Mouse (Mus musculus) intestine, embryonic 14.5 days (tissue): ENCODE data around the gene Reep6. TPM values are rescaled to one million over a fixed set of nuclear protein-coding genes. Genes with fewer than 3 reads are reported as not detected.

ENCODE experiments used
- ATAC-seq: fragments of 200-750 bp; cut with Nextera tagmentation; replicated peaks from 2 replicates; pipeline ENCODE4 v1.8.0; 2017; ENCODE audit warnings: low read depth, moderate number of reproducible peaks, moderate TSS enrichment, moderate library complexity; ENCODE audit not compliant: low FRiP score, low TSS enrichment
- DNase-seq: peaks from one replicate; pipeline ENCODE4 v3.0.0-alpha.2; 2018; ENCODE audit warnings: low spot score
- H3K27ac ChIP-seq: fragments of 300-500 bp; sonication (generic); 2 replicates; pipeline ENCODE4 v1.5.1; 2014; ENCODE audit warnings: low read depth, mild to moderate bottlenecking, control low read depth
- H3K27me3 ChIP-seq: fragments of 300-500 bp; sonication (generic); replicated peaks from 2 replicates; pipeline ENCODE4 v1.6.1; 2014; ENCODE audit warnings: low read length, control low read depth; ENCODE audit not compliant: control insufficient read depth, insufficient read depth
- H3K36me3 ChIP-seq: fragments of 300-500 bp; sonication (generic); 2 replicates; pipeline ENCODE4 v1.6.1; 2014; ENCODE audit warnings: low read length, control low read depth; ENCODE audit not compliant: control insufficient read depth, insufficient read depth
- H3K4me1 ChIP-seq: fragments of 300-500 bp; sonication (generic); replicated peaks from 2 replicates; pipeline ENCODE4 v1.6.1; 2014; ENCODE audit warnings: low read length, control low read depth, mixed read lengths; ENCODE audit not compliant: control insufficient read depth, insufficient read depth
- H3K4me2 ChIP-seq: fragments of 300-500 bp; sonication (generic); 2 replicates; pipeline ENCODE4 v1.6.1; 2014; ENCODE audit warnings: low read length
- H3K4me3 ChIP-seq: fragments of 300-500 bp; sonication (generic); 2 replicates; pipeline ENCODE4 v1.5.1; 2014; ENCODE audit warnings: low read depth, low read length, control low read depth, mixed read lengths
- H3K9ac ChIP-seq: fragments of 300-500 bp; sonication (generic); 2 replicates; pipeline ENCODE4 v1.6.1; 2014; ENCODE audit warnings: mild to moderate bottlenecking, low read length
- H3K9me3 ChIP-seq: fragments of 300-500 bp; sonication (generic); 2 replicates; pipeline ENCODE4 v1.6.1; 2016; ENCODE audit warnings: low read length, control low read depth; ENCODE audit not compliant: control insufficient read depth
- WGBS: fragments of 180-500 bp; shearing (Covaris S2); extraction: QIAGEN DNeasy Blood & Tissue Kit; methylation state at CpG from one replicate; pipeline ENCODE4 v1.1.7; 2014; 5-methylcytosine and 5-hydroxymethylcytosine counted together
- polyA plus RNA-seq: library from polyadenylated mRNA; unstranded; fragments of >200 nt; fragmentation: Nextera tagmentation; extraction: Ambion mirVana; gene quantifications from 2 replicates; pipeline ENCODE4 v1.2.1, GENCODE M21; 2014

Reep6 gene
- polyA plus RNA-seq, 1 experiment from 2014 or later, result 58.1 TPM

GRCm38 (mm10) chr10:80298571-80299281, 31.0 kb upstream of the Reep6 start:
- Histone ChIP-seq H3K27ac (no peak overlapping the region), H3K36me3 (peaks cover 15% of the 10 kb centered on the region), H3K4me2 (0 out of 2 replicates have a peak overlapping the region, but pooled peaks have one; percentile 8), H3K27me3 (peaks cover 56% of the 10 kb centered on the region), H3K4me3 (peak overlapping the region; percentile 15), H3K4me1 (peaks cover 9% of the 10 kb centered on the region), H3K9ac (0 out of 2 replicates have a peak overlapping the region, but pooled peaks have one; percentile 7), H3K9me3 (no peaks in the 10 kb centered on the region)
- no peak for DNase-seq
- peak; percentile 19; the same call in 1 of the 2 replicates for ATAC-seq
- 4% methylated on average over 26 of the region's 26 CpGs for WGBS

- no peak for ATAC-seq
- 5% methylated on average over 15 of the region's 15 CpGs for WGBS
- no peak for DNase-seq
- Histone ChIP-seq H3K36me3 (peaks cover 9% of the 10 kb centered on the region), H3K9ac (0 out of 2 replicates have a peak overlapping the region, but pooled peaks have one; percentile 7), H3K4me2 (0 out of 2 replicates have a peak overlapping the region, but pooled peaks have one; percentile 8), H3K4me3 (peak overlapping the region; percentile 15), H3K9me3 (no peaks in the 10 kb centered on the region), H3K4me1 (peaks cover 5% of the 10 kb centered on the region), H3K27me3 (peaks cover 60% of the 10 kb centered on the region), H3K27ac (no peak overlapping the region)
Measured at GRCm38 (mm10) chr10:80299301-80299700, 30.5 kb upstream of the Reep6 start.

GRCm38 (mm10) chr10:80299824-80300223, 29.9 kb upstream of the Reep6 start:
- DNase-seq (no peak), ATAC-seq (no peak)
- Histone ChIP-seq H3K27ac (no peak overlapping the region), H3K9ac (no peak overlapping the region), H3K4me1 (0 out of 2 replicates have a peak, but pooled peaks cover 4% of the 10 kb centered on the region), H3K9me3 (no peaks in the 10 kb centered on the region), H3K4me2 (no peak overlapping the region), H3K27me3 (peaks cover 65% of the 10 kb centered on the region), H3K4me3 (no peak overlapping the region), H3K36me3 (peaks cover 4% of the 10 kb centered on the region)
- WGBS, result 51% methylated on average over 10 of the region's 10 CpGs

GRCm38 (mm10) chr10:80300672-80301181, 29.0 kb upstream of the Reep6 start:
- H3K4me2 ChIP-seq, result no peak overlapping the region
- H3K9me3 ChIP-seq, result no peaks in the 10 kb centered on the region
- 0 out of 2 replicates have a peak, but pooled peaks cover 4% of the 10 kb centered on the region for H3K4me1 ChIP-seq
- H3K4me3 ChIP-seq, result no peak overlapping the region
- no peaks in the 10 kb centered on the region for H3K36me3 ChIP-seq
- ATAC-seq, result no peak
- 32% methylated on average over 11 of the region's 11 CpGs for WGBS
- no peak for DNase-seq
- H3K9ac ChIP-seq, result no peak overlapping the region
- H3K27ac ChIP-seq, result no peak overlapping the region
- peaks cover 73% of the 10 kb centered on the region for H3K27me3 ChIP-seq

GRCm38 (mm10) chr10:80301256-80302081, 28.3 kb upstream of the Reep6 start:
- ATAC-seq, result no peak
- Histone ChIP-seq H3K4me3 (no peak overlapping the region), H3K36me3 (no peaks in the 10 kb centered on the region), H3K27ac (no peak overlapping the region), H3K4me1 (0 out of 2 replicates have a peak, but pooled peaks cover 1% of the 10 kb centered on the region), H3K9ac (no peak overlapping the region), H3K27me3 (peaks cover 79% of the 10 kb centered on the region), H3K9me3 (no peaks in the 10 kb centered on the region), H3K4me2 (peak overlapping the region; percentile 16; the same call in 1 of the 2 replicates)
- 79% methylated on average over 9 of the region's 10 CpGs for WGBS
- no peak for DNase-seq

GRCm38 (mm10) chr10:80302082-80302355, 27.7 kb upstream of the Reep6 start:
- DNase-seq (no peak), ATAC-seq (no peak)
- no peaks in the 10 kb centered on the region for H3K4me1 ChIP-seq
- H3K27me3 ChIP-seq, result peaks cover 78% of the 10 kb centered on the region
- no peaks in the 10 kb centered on the region for H3K36me3 ChIP-seq
- no peak overlapping the region for H3K27ac ChIP-seq
- 66% methylated on average over 5 of the region's 5 CpGs for WGBS
- no peak overlapping the region for H3K9ac ChIP-seq
- H3K9me3 ChIP-seq, result no peaks in the 10 kb centered on the region
- no peak overlapping the region for H3K4me2 ChIP-seq
- H3K4me3 ChIP-seq, result no peak overlapping the region

- WGBS, result 11% methylated on average over 9 of the region's 9 CpGs
- Histone ChIP-seq H3K36me3 (no peaks in the 10 kb centered on the region), H3K9me3 (no peaks in the 10 kb centered on the region), H3K4me2 (no peak overlapping the region), H3K4me1 (no peaks in the 10 kb centered on the region), H3K9ac (no peak overlapping the region), H3K4me3 (no peak overlapping the region), H3K27ac (no peak overlapping the region), H3K27me3 (peaks cover 74% of the 10 kb centered on the region)
- DNase-seq, result no peak
- ATAC-seq, result 0 out of 2 replicates have a peak, but pooled peaks have one; percentile 30
Measured at GRCm38 (mm10) chr10:80302471-80302881, 27.3 kb upstream of the Reep6 start.

- 22% methylated on average over 12 of the region's 12 CpGs for WGBS
- H3K4me3 ChIP-seq, result no peak overlapping the region
- ATAC-seq (no peak), DNase-seq (no peak)
- no peak overlapping the region for H3K27ac ChIP-seq
- no peak overlapping the region for H3K9ac ChIP-seq
- H3K4me1 ChIP-seq, result no peaks in the 10 kb centered on the region
- H3K4me2 ChIP-seq, result peak overlapping the region; percentile 26; the same call in 1 of the 2 replicates
- H3K36me3 ChIP-seq, result no peaks in the 10 kb centered on the region; the same call in 1 of the 2 replicates
- H3K27me3 ChIP-seq, result peaks cover 58% of the 10 kb centered on the region
- H3K9me3 ChIP-seq, result no peaks in the 10 kb centered on the region
Measured at GRCm38 (mm10) chr10:80304458-80304857, 25.3 kb upstream of the Reep6 start.
